Mouse (Mus musculus): ENCODE results near the gene Acy3.
"Not testable (repeated sequence)": the region's sequence is repeated elsewhere in the genome, so short reads cannot be mapped to it uniquely, and the experiment has no call there.

The Acy3 gene

GRCm38 (mm10) chr19:3974608-3975007 lies 11.8 kb upstream of the Acy3 start:
- in situ Hi-C loops (cut with MboI, MseI): not testable (repeated sequence)

- in situ Hi-C loops (cut with MboI, MseI): no loop called here
Observed at GRCm38 (mm10) chr19:3975866-3976265, 10.5 kb upstream of the Acy3 start.

GRCm38 (mm10) chr19:3980309-3980708 lies 6.1 kb upstream of the Acy3 start:
- in situ Hi-C loops (cut with MboI, MseI): no loop called here

GRCm38 (mm10) chr19:3980917-3981316 lies 5.5 kb upstream of the Acy3 start:
- in situ Hi-C loops (cut with MboI, MseI): no loop called here

GRCm38 (mm10) chr19:3983527-3984200 lies 2.7 kb upstream of the Acy3 start:
- in situ Hi-C loops (cut with MboI, MseI): no loop called here

GRCm38 (mm10) chr19:3985261-3985681 lies 1.1 kb upstream of the Acy3 start:
- in situ Hi-C loops (cut with MboI, MseI): no loop called here

GRCm38 (mm10) chr19:3988066-3988465 lies 1.7 kb downstream of the Acy3 start:
- in situ Hi-C loops (cut with MboI, MseI): no loop called here

- in situ Hi-C loops (cut with MboI, MseI): no loop called here
Observed at GRCm38 (mm10) chr19:3988750-3989149, 2.4 kb downstream of the Acy3 start.

GRCm38 (mm10) chr19:3990804-3991203 lies 4.4 kb downstream of the Acy3 start:
- in situ Hi-C loops (cut with MboI, MseI): no loop called here

- in situ Hi-C loops (cut with MboI, MseI): no loop called here
Observed at GRCm38 (mm10) chr19:3991562-3991961, 5.2 kb downstream of the Acy3 start.

- in situ Hi-C loops (cut with MboI, MseI): no loop called here
Observed at GRCm38 (mm10) chr19:3991966-3992365, 5.6 kb downstream of the Acy3 start.

- in situ Hi-C loops (cut with MboI, MseI): no loop called here
Observed at GRCm38 (mm10) chr19:3992416-3992815, 6.0 kb downstream of the Acy3 start, which contains the start of gene Tbx10. Gene Tbx10 (plus strand): TSS chr19:3992752.

- in situ Hi-C loops (cut with MboI, MseI): no loop called here
Observed at GRCm38 (mm10) chr19:3994932-3995331, 8.6 kb downstream of the Acy3 start.

- in situ Hi-C loops (cut with MboI, MseI): no loop called here
Observed at GRCm38 (mm10) chr19:3995505-3995904, 9.1 kb downstream of the Acy3 start.

GRCm38 (mm10) chr19:3996106-3996505 lies 9.7 kb downstream of the Acy3 start:
- in situ Hi-C loops (cut with MboI, MseI): no loop called here

- in situ Hi-C loops (cut with MboI, MseI): no loop called here
Observed at GRCm38 (mm10) chr19:3996747-3997146, 10.4 kb downstream of the Acy3 start.

GRCm38 (mm10) chr19:3997231-3997630 lies 10.9 kb downstream of the Acy3 start:
- in situ Hi-C loops (cut with MboI, MseI): no loop called here

GRCm38 (mm10) chr19:3998335-3998734 lies 12.0 kb downstream of the Acy3 start:
- in situ Hi-C loops (cut with MboI, MseI): no loop called here

- in situ Hi-C loops (cut with MboI, MseI): no loop called here
Observed at GRCm38 (mm10) chr19:3999121-3999730, 12.9 kb downstream of the Acy3 start.

GRCm38 (mm10) chr19:4000119-4000900 lies 13.9 kb downstream of the Acy3 start, which contains the start of the genes Nudt8 and Gm49405:
Gene Nudt8 (plus strand): TSS chr19:4000580.
Gene Gm49405 (plus strand): TSS chr19:4000626.
- in situ Hi-C loops (cut with MboI, MseI): no loop called here

GRCm38 (mm10) chr19:4000949-4001525 lies 14.7 kb downstream of the Acy3 start:
- in situ Hi-C loops (cut with MboI, MseI): no loop called here

GRCm38 (mm10) chr19:4001752-4002151 lies 15.4 kb downstream of the Acy3 start:
- in situ Hi-C loops (cut with MboI, MseI): no loop called here
